Comparison of ENCODE assay signal across 19 mouse cellular contexts in genomic region chr4:82479394-82479793, GRCm38 (mm10).
A peak's percentile ranks its signal among the peaks of the same experiment; 100 is the strongest.
DNase-seq lines count a peak whose midpoint lies in the region; ATAC-seq and TF ChIP-seq lines count a peak whose summit lies in the region.
"Had no signal": no experiment of that assay in that cellular context is flagged by ENCODE, and none has a peak within 500 bp of the region (broad histone marks: within the 10 kb centered on the region; RNA-seq: fewer than 3 reads in every experiment).

No protein-coding gene starts in this region.

- no peak for TF ChIP-seq EP300 in liver, postnatal 0 days (IDR thresholded peaks at IDR 0.05; ENCODE audit: low read depth)

- no peak overlapping the region for H3K4me3 ChIP-seq in intestine, embryonic 14.5 days (ENCODE audit: low read depth, low read length)
- no peak overlapping the region for H3K4me3 ChIP-seq in intestine, embryonic 15.5 days (replicated peaks)
- H3K4me3 ChIP-seq in liver, postnatal 0 days (ENCODE audit: low read depth, low read length): no peak overlapping the region
- H3K4me3 ChIP-seq: embryonic facial prominence, embryonic 10.5 days; forebrain, embryonic 15.5 days; hindbrain, embryonic 13.5 days; liver, embryonic 13.5 days; neural tube, embryonic 12.5 days; stomach, embryonic 15.5 days had no signal

- H3K9ac ChIP-seq in intestine, embryonic 14.5 days (ENCODE audit: low read length): no peak overlapping the region
- H3K9ac ChIP-seq in intestine, embryonic 15.5 days: no peak overlapping the region
- no peak overlapping the region for H3K9ac ChIP-seq in liver, postnatal 0 days (replicated peaks)
- H3K9ac ChIP-seq: forebrain, embryonic 15.5 days; hindbrain, embryonic 13.5 days; liver, embryonic 13.5 days; neural tube, embryonic 12.5 days; stomach, embryonic 15.5 days had no signal

- no peak overlapping the region for H3K4me2 ChIP-seq in intestine, embryonic 14.5 days (ENCODE audit: low read length)
- no peak overlapping the region for H3K4me2 ChIP-seq in intestine, embryonic 15.5 days (replicated peaks)
- H3K4me2 ChIP-seq in liver, postnatal 0 days (ENCODE audit: low read depth, low read length): no peak overlapping the region
- H3K4me2 ChIP-seq: forebrain, embryonic 15.5 days; hindbrain, embryonic 13.5 days; liver, embryonic 13.5 days; neural tube, embryonic 12.5 days; stomach, embryonic 15.5 days had no signal

- no peak for ATAC-seq in intestine, embryonic 14.5 days (replicated peaks; ENCODE audit: low FRiP score, low TSS enrichment, low read depth)
- ATAC-seq in intestine, embryonic 15.5 days: no peak
- ATAC-seq in liver, postnatal 0 days: no peak
- ATAC-seq: forebrain, embryonic 15.5 days had no signal

- DNase-seq in intestine, embryonic 14.5 days (ENCODE audit: low spot score): peak; percentile 45
- DNase-seq in liver, postnatal 0 days: no peak
- DNase-seq in liver (no peak), ES-CJ7 (ENCODE audit: low read depth, low spot score) (peak; percentile 65), ZHBTc4 (ENCODE audit: low read depth, low spot score) (peak; percentile 71)
- DNase-seq in urinary bladder, postnatal 4 days (ENCODE audit: low spot score in 2 of 2): no peak
- DNase-seq: cerebellum, postnatal 36 days; heart, adult 18-20 months; kidney, adult 18-20 months; kidney, postnatal 4 days; liver, embryonic 13.5 days; lung, postnatal 36 days; thymus, postnatal 14 days had no signal

- H3K27ac ChIP-seq in intestine, embryonic 14.5 days (ENCODE audit: low read depth): no peak overlapping the region
- no peak overlapping the region for H3K27ac ChIP-seq in intestine, embryonic 15.5 days
- no peak overlapping the region for H3K27ac ChIP-seq in liver, postnatal 0 days (ENCODE audit: low read depth)
- H3K27ac ChIP-seq: embryonic facial prominence, embryonic 10.5 days; forebrain, embryonic 15.5 days; hindbrain, embryonic 13.5 days; liver, embryonic 13.5 days; neural tube, embryonic 12.5 days; stomach, embryonic 15.5 days had no signal

- H3K4me1 ChIP-seq in intestine, embryonic 14.5 days (replicated peaks; ENCODE audit: control insufficient read depth, insufficient read depth, low read length): peaks cover 24% of the 10 kb centered on the region
- H3K4me1 ChIP-seq in intestine, embryonic 15.5 days (replicated peaks): 0 out of 2 replicates have a peak, but pooled peaks cover 6% of the 10 kb centered on the region
- H3K4me1 ChIP-seq in liver, postnatal 0 days (ENCODE audit: insufficient read depth): peaks cover 8% of the 10 kb centered on the region; the same call in 1 of the 2 replicates
- H3K4me1 ChIP-seq: neural tube, embryonic 12.5 days had no signal

- H3K27me3 ChIP-seq in intestine, embryonic 14.5 days (replicated peaks; ENCODE audit: control insufficient read depth, insufficient read depth, low read length): no peaks in the 10 kb centered on the region
- no peaks in the 10 kb centered on the region for H3K27me3 ChIP-seq in intestine, embryonic 15.5 days (replicated peaks)
- H3K27me3 ChIP-seq in liver, postnatal 0 days (ENCODE audit: insufficient read depth, low read length): no peaks in the 10 kb centered on the region
- H3K27me3 ChIP-seq: forebrain, embryonic 15.5 days; hindbrain, embryonic 13.5 days; liver, embryonic 13.5 days; neural tube, embryonic 12.5 days; stomach, embryonic 15.5 days had no signal

- no peaks in the 10 kb centered on the region for H3K9me3 ChIP-seq in intestine, embryonic 14.5 days (ENCODE audit: control insufficient read depth, low read length)
- H3K9me3 ChIP-seq in intestine, embryonic 15.5 days: no peaks in the 10 kb centered on the region
- no peaks in the 10 kb centered on the region for H3K9me3 ChIP-seq in liver, postnatal 0 days (ENCODE audit: low read length)
- H3K9me3 ChIP-seq: embryonic facial prominence, embryonic 10.5 days; forebrain, embryonic 15.5 days; hindbrain, embryonic 13.5 days; liver, embryonic 13.5 days; neural tube, embryonic 12.5 days; stomach, embryonic 15.5 days had no signal

- peak; percentile 29 for TF ChIP-seq CTCF in liver, postnatal 0 days (IDR thresholded peaks at IDR 0.05; ENCODE audit: low read depth)

- 66% methylated on average over 4 of the region's 4 CpGs for WGBS in intestine, embryonic 14.5 days
- 67% methylated on average over 4 of the region's 4 CpGs for WGBS in intestine, embryonic 15.5 days
- WGBS in liver, postnatal 0 days (ENCODE audit: insufficient replicate concordance): 58% methylated on average over 4 of the region's 4 CpGs

- H3K36me3 ChIP-seq in intestine, embryonic 14.5 days (ENCODE audit: control insufficient read depth, insufficient read depth, low read length): no peaks in the 10 kb centered on the region
- no peaks in the 10 kb centered on the region for H3K36me3 ChIP-seq in intestine, embryonic 15.5 days
- H3K36me3 ChIP-seq in liver, postnatal 0 days (replicated peaks; ENCODE audit: insufficient read depth, low read length): no peaks in the 10 kb centered on the region
- H3K36me3 ChIP-seq: embryonic facial prominence, embryonic 10.5 days; hindbrain, embryonic 13.5 days; liver, embryonic 13.5 days; neural tube, embryonic 12.5 days; stomach, embryonic 15.5 days had no signal

Comparison
In these comparisons a context has a peak if more than half of its experiments do, and no peak if none do; other contexts are left out.
1. DNase-seq: peak in intestine, embryonic 14.5 days (single experiment), ES-CJ7 (single experiment) and ZHBTc4 (single experiment); none in liver, postnatal 0 days (single experiment), liver (single experiment) and urinary bladder, postnatal 4 days (0 of 2).